In genomic region chr9:102080934-102081333, GRCm38 (mm10) we compare ENCODE assay signal across 26 mouse cellular contexts.
A peak's percentile ranks its signal among the peaks of the same experiment; 100 is the strongest.
DNase-seq lines count a peak whose midpoint lies in the region; ATAC-seq and TF ChIP-seq lines count a peak whose summit lies in the region.
"Had no signal": no experiment of that assay in that cellular context is flagged by ENCODE, and none has a peak within 500 bp of the region (broad histone marks: within the 10 kb centered on the region; RNA-seq: fewer than 3 reads in every experiment).

No protein-coding gene starts in this region.

- DNase-seq in hindbrain, postnatal 0 days (ENCODE audit: low spot score): peak; percentile 26
- DNase-seq in hindbrain, embryonic 14.5 days (ENCODE audit: low spot score): no peak
- peak; percentile 43 for DNase-seq in brain, adult 2 months (ENCODE audit: low read depth, low spot score)
- DNase-seq in cerebellum, adult 8-10 months: peak; percentile 28
- DNase-seq in cerebellum, postnatal 25 days: peak; percentile 53 to 68
- no peak for DNase-seq in layer of hippocampus, postnatal 14 days (ENCODE audit: low spot score in 2 of 2)
- no peak for DNase-seq in adrenal gland, postnatal 36 days
- DNase-seq: adrenal gland, postnatal 14 days; gastrocnemius, postnatal 10 days; heart, postnatal 36 days; kidney, adult 9 months; kidney, postnatal 10 days; liver, embryonic 13.5 days; lung, adult 18-20 months; retina, postnatal 1 day; right cerebral cortex, postnatal 14 days; spleen, adult 18-20 months; thymus, postnatal 14 days had no signal

- TF ChIP-seq CTCF in hindbrain, postnatal 0 days (IDR thresholded peaks at IDR 0.05; ENCODE audit: low read depth): no peak

- no peaks in the 10 kb centered on the region for H3K27me3 ChIP-seq in hindbrain, postnatal 0 days (ENCODE audit: insufficient read depth, low read length)
- no peaks in the 10 kb centered on the region for H3K27me3 ChIP-seq in hindbrain, embryonic 14.5 days (ENCODE audit: control insufficient read depth, insufficient read depth, low read length)
- H3K27me3 ChIP-seq: forebrain, embryonic 13.5 days; liver, embryonic 13.5 days; megakaryocyte, embryonic 14.5 days had no signal

- no peaks in the 10 kb centered on the region for H3K9me3 ChIP-seq in hindbrain, postnatal 0 days (ENCODE audit: low read length)
- no peaks in the 10 kb centered on the region for H3K9me3 ChIP-seq in hindbrain, embryonic 14.5 days (ENCODE audit: control insufficient read depth, low read length)
- H3K9me3 ChIP-seq: forebrain, embryonic 13.5 days; heart, embryonic 10.5 days; hindbrain, embryonic 12.5 days; liver, embryonic 13.5 days; midbrain, embryonic 12.5 days had no signal

- no peak overlapping the region for H3K9ac ChIP-seq in hindbrain, postnatal 0 days (replicated peaks; ENCODE audit: low read length)
- H3K9ac ChIP-seq in hindbrain, embryonic 14.5 days: no peak overlapping the region
- H3K9ac ChIP-seq: forebrain, embryonic 13.5 days; hindbrain, embryonic 12.5 days; liver, embryonic 13.5 days; midbrain, embryonic 12.5 days had no signal

- no peak for ATAC-seq in hindbrain, postnatal 0 days
- no peak for ATAC-seq in hindbrain, embryonic 14.5 days (ENCODE audit: low FRiP score)
- ATAC-seq: CD4-positive, CD25-positive, alpha-beta regulatory T cell, adult 4 months; forebrain, embryonic 13.5 days; intestine, postnatal 0 days had no signal

- H3K36me3 ChIP-seq in hindbrain, postnatal 0 days (ENCODE audit: insufficient read depth, low read length): no peaks in the 10 kb centered on the region
- H3K36me3 ChIP-seq in hindbrain, embryonic 14.5 days (replicated peaks; ENCODE audit: control insufficient read depth, insufficient read depth): no peaks in the 10 kb centered on the region
- H3K36me3 ChIP-seq: heart, embryonic 10.5 days; hindbrain, embryonic 12.5 days; liver, embryonic 13.5 days; midbrain, embryonic 12.5 days had no signal

- H3K27ac ChIP-seq in hindbrain, postnatal 0 days: no peak overlapping the region
- no peak overlapping the region for H3K27ac ChIP-seq in hindbrain, embryonic 14.5 days
- H3K27ac ChIP-seq: forebrain, embryonic 13.5 days; heart, embryonic 10.5 days; hindbrain, embryonic 12.5 days; left cerebral cortex, adult 2 months; liver, embryonic 13.5 days; midbrain, embryonic 12.5 days had no signal

- no peak overlapping the region for H3K4me3 ChIP-seq in hindbrain, postnatal 0 days (ENCODE audit: low read length)
- no peak overlapping the region for H3K4me3 ChIP-seq in hindbrain, embryonic 14.5 days (replicated peaks; ENCODE audit: low read length)
- H3K4me3 ChIP-seq: forebrain, embryonic 13.5 days; heart, embryonic 10.5 days; hindbrain, embryonic 12.5 days; left cerebral cortex, adult 2 months; liver, embryonic 13.5 days; megakaryocyte, embryonic 14.5 days; midbrain, embryonic 12.5 days had no signal

- no peaks in the 10 kb centered on the region for H3K4me1 ChIP-seq in hindbrain, postnatal 0 days (ENCODE audit: insufficient read depth, low read length)
- 0 out of 2 replicates have a peak, but pooled peaks cover 17% of the 10 kb centered on the region for H3K4me1 ChIP-seq in hindbrain, embryonic 14.5 days (replicated peaks; ENCODE audit: control insufficient read depth, insufficient read depth, low read length)
- H3K4me1 ChIP-seq: heart, embryonic 10.5 days; liver, embryonic 13.5 days; megakaryocyte, embryonic 14.5 days had no signal

- 49% methylated on average over 5 of the region's 5 CpGs for WGBS in hindbrain, postnatal 0 days
- WGBS in hindbrain, embryonic 14.5 days: 61% methylated on average over 5 of the region's 5 CpGs

- H3K4me2 ChIP-seq in hindbrain, postnatal 0 days (ENCODE audit: low read depth, low read length): no peak overlapping the region
- H3K4me2 ChIP-seq in hindbrain, embryonic 14.5 days (replicated peaks): no peak overlapping the region
- H3K4me2 ChIP-seq: forebrain, embryonic 13.5 days; hindbrain, embryonic 12.5 days; liver, embryonic 13.5 days; midbrain, embryonic 12.5 days had no signal

Comparison
In these comparisons a context has a peak if more than half of its experiments do, and no peak if none do; other contexts are left out.
1. DNase-seq: peak in hindbrain, postnatal 0 days (single experiment), brain, adult 2 months (single experiment), cerebellum, adult 8-10 months (single experiment) and cerebellum, postnatal 25 days (2 of 2); none in hindbrain, embryonic 14.5 days (single experiment), layer of hippocampus, postnatal 14 days (0 of 2) and adrenal gland, postnatal 36 days (0 of 2).